Mouse (Mus musculus): ENCODE results near the gene Pitpna. TPM values are rescaled to one million over a fixed set of nuclear protein-coding genes. Genes with fewer than 3 reads are reported as not detected.
A peak's percentile ranks its signal among the peaks of the same experiment; 100 is the strongest.

The Pitpna gene
- total and polyA plus RNA-seq, 3 experiments, result 97.6 to 186 (median 185) TPM

- peak; percentile 86 for DNase-seq
Measured at GRCm38 (mm10) chr11:75563851-75564548, 23.9 kb upstream of the Pitpna start.

- DNase-seq, result peak; percentile 91
Measured at GRCm38 (mm10) chr11:75565849-75566248, 22.0 kb upstream of the Pitpna start.

- no peak for DNase-seq
Measured at GRCm38 (mm10) chr11:75566276-75567196, 21.4 kb upstream of the Pitpna start.

GRCm38 (mm10) chr11:75567346-75568114 lies 20.4 kb upstream of the Pitpna start:
- no peak for DNase-seq

- no peak for DNase-seq
Measured at GRCm38 (mm10) chr11:75568115-75568511, 19.8 kb upstream of the Pitpna start.

GRCm38 (mm10) chr11:75568962-75569361 lies 18.9 kb upstream of the Pitpna start:
- DNase-seq, result no peak

- DNase-seq, result peak; percentile 45
Measured at GRCm38 (mm10) chr11:75570375-75571125, 17.3 kb upstream of the Pitpna start.

GRCm38 (mm10) chr11:75571126-75571990 lies 16.5 kb upstream of the Pitpna start:
- DNase-seq, result peak; percentile 66

- no peak for DNase-seq
Measured at GRCm38 (mm10) chr11:75572301-75572791, 15.6 kb upstream of the Pitpna start.

- peak; percentile 92 for DNase-seq
Measured at GRCm38 (mm10) chr11:75572854-75573650, 14.8 kb upstream of the Pitpna start.

- no peak for DNase-seq
Measured at GRCm38 (mm10) chr11:75574378-75575123, 13.3 kb upstream of the Pitpna start.

GRCm38 (mm10) chr11:75575560-75576123 lies 12.3 kb upstream of the Pitpna start:
- DNase-seq, result no peak

- no peak for DNase-seq
Measured at GRCm38 (mm10) chr11:75578609-75579008, 9.3 kb upstream of the Pitpna start.

- no peak for DNase-seq
Measured at GRCm38 (mm10) chr11:75581495-75582149, 6.3 kb upstream of the Pitpna start.

- no peak for DNase-seq
Measured at GRCm38 (mm10) chr11:75583521-75583920, 4.4 kb upstream of the Pitpna start.

- peak; percentile 38 for DNase-seq
Measured at GRCm38 (mm10) chr11:75585061-75585460, 2.8 kb upstream of the Pitpna start.

GRCm38 (mm10) chr11:75585978-75586377 lies 1.9 kb upstream of the Pitpna start:
- peak; percentile 1 for DNase-seq

- peak; percentile 5 for DNase-seq
Measured at GRCm38 (mm10) chr11:75586963-75587362, 934 bp upstream of the Pitpna start.
